Mouse (Mus musculus): ENCODE measurements around the gene Olfr1340. TPM values are rescaled to one million over a fixed set of nuclear protein-coding genes. Genes with fewer than 3 reads are reported as not detected.

Gene Olfr1340
- polyA plus RNA-seq, 1 experiment from 2014 or later, result not detected

DNA sequence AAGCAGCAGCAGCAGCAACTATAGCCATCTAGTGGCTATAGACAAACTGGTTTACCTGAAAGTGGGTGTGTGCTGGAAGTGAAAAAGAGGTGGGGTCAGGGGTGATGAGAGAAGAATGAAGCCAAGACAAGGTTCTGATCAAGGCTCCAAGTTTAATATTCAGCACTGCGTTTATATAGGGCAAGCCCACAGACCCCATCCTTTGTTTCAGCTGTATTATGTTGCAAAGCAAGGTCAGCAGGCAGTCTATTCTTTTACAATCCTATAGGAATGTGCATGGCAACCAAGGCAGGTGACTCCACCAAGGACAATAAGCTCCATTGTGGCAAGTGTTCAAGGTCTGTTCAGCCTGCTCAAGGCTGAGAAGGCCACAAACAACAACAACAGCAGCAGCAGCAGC, 8.3 kb upstream of the Olfr1340 start:
- Histone ChIP-seq H3K36me3 (ENCODE audit: control insufficient read depth, insufficient read depth, low read length) (no peaks in the 10 kb centered on the region), H3K27ac (replicated peaks) (no peak overlapping the region), H3K4me3 (ENCODE audit: low read depth, low read length) (no peak overlapping the region), H3K9ac (ENCODE audit: low read length) (no peak overlapping the region), H3K4me1 (replicated peaks; ENCODE audit: control insufficient read depth, insufficient read depth) (no peaks in the 10 kb centered on the region), H3K27me3 (ENCODE audit: control insufficient read depth, insufficient read depth, low read length) (no peaks in the 10 kb centered on the region), H3K9me3 (ENCODE audit: control insufficient read depth, low read length) (no peaks in the 10 kb centered on the region), H3K4me2 (replicated peaks; ENCODE audit: low read depth) (no peak overlapping the region)
- TF ChIP-seq CTCF (IDR thresholded peaks at IDR 0.05; ENCODE audit: low read depth), result no peak
- no peak for TF ChIP-seq EP300 (optimal IDR thresholded peaks at IDR 0.05)
- ATAC-seq (ENCODE audit: low FRiP score, low TSS enrichment), result no peak
- no peak for DNase-seq (ENCODE audit: low spot score)
- 50% methylated on average over 1 of the region's 1 CpGs for WGBS

DNA sequence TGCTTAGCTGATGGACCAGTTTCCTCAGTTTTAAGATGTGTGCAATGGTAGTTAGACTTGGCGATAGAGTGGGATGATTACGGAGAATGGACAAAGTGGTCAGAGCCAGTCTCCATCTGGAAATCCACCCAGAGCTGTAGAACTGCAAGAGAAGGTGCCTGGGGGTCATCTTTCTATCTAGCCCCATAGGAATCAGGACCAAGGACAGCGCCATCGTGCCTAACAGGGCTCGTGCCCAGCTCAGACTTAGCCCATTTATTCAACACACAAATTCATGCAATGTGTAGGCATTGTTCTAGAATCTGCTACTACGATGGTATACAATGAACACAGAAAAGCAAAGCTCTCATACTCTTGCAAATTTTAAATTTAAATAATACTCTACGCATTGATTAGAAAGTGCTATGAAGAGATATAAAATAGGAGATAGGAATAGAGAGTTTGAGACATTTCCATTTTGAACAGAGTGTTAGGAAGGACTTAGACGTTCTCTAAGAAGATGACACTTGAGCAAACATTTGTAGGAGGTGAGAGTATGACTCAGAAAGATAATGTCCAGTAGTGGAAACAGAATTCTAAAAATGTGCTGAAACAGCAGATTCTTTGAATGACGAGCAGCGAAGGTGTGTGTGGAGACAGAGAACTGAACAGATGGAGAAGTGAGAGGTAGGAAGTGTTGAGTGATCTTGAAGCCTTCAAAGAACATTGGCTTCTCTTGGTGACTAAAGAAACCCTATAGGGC, 2.0 kb downstream of the Olfr1340 start:
- Histone ChIP-seq H3K36me3 (ENCODE audit: control insufficient read depth, insufficient read depth, low read length) (no peaks in the 10 kb centered on the region), H3K4me1 (replicated peaks; ENCODE audit: control insufficient read depth, insufficient read depth) (no peaks in the 10 kb centered on the region), H3K4me3 (ENCODE audit: low read depth, low read length) (no peak overlapping the region), H3K4me2 (replicated peaks; ENCODE audit: low read depth) (no peak overlapping the region), H3K9ac (ENCODE audit: low read length) (no peak overlapping the region), H3K9me3 (ENCODE audit: control insufficient read depth, low read length) (no peaks in the 10 kb centered on the region), H3K27me3 (ENCODE audit: control insufficient read depth, insufficient read depth, low read length) (no peaks in the 10 kb centered on the region), H3K27ac (replicated peaks) (no peak overlapping the region)
- ATAC-seq (ENCODE audit: low FRiP score, low TSS enrichment) (no peak), DNase-seq (ENCODE audit: low spot score) (peak; percentile 22)
- WGBS, result 54% methylated on average over 10 of the region's 10 CpGs
- no peak for TF ChIP-seq EP300 (optimal IDR thresholded peaks at IDR 0.05)
- TF ChIP-seq CTCF (IDR thresholded peaks at IDR 0.05; ENCODE audit: low read depth), result no peak

DNA sequence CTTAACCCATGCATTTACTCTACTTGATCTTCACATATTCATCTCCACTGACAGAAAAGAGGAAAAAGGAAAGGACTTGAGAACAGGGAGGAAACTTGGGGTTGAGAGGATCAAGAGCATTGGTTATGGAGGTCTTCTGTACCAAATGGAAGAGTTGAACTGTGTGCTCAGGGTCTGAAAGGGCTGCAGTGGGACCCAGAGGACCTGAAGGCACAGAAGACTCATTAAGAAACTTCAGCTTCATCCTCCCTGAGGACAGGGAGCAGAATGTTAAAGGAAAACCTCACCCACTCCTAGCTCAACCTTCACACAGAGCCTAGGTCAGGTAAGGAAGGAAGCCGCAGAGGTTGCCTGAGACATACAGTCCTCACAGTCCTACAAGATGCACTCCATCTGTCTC, 11.9 kb downstream of the Olfr1340 start, which contains the start of gene Olfr1339:
Gene Olfr1339 (plus strand): TSS at position 301 of the 400 bp plus-strand sequence.
- TF ChIP-seq CTCF (IDR thresholded peaks at IDR 0.05; ENCODE audit: low read depth) (no peak), EP300 (optimal IDR thresholded peaks at IDR 0.05) (no peak)
- H3K27ac ChIP-seq (replicated peaks), result no peak within 1 kb of the TSS
- no peaks in the 10 kb centered on the region for H3K9me3 ChIP-seq (ENCODE audit: control insufficient read depth, low read length)
- H3K27me3 ChIP-seq (ENCODE audit: control insufficient read depth, insufficient read depth, low read length), result no peaks in the 10 kb centered on the region
- ATAC-seq (ENCODE audit: low FRiP score, low TSS enrichment), result no peak
- H3K9ac ChIP-seq (ENCODE audit: low read length), result no peak within 1 kb of the TSS
- H3K4me1 ChIP-seq (replicated peaks; ENCODE audit: control insufficient read depth, insufficient read depth), result no peaks in the 10 kb centered on the region
- no peaks in the 10 kb centered on the region for H3K36me3 ChIP-seq (ENCODE audit: control insufficient read depth, insufficient read depth, low read length)
- WGBS, result 100% methylated on average over 1 of the region's 1 CpGs
- no peak within 1 kb of the TSS for H3K4me2 ChIP-seq (replicated peaks; ENCODE audit: low read depth)
- DNase-seq (ENCODE audit: low spot score), result no peak
- H3K4me3 ChIP-seq (ENCODE audit: low read depth, low read length), result no peak within 1 kb of the TSS

DNA sequence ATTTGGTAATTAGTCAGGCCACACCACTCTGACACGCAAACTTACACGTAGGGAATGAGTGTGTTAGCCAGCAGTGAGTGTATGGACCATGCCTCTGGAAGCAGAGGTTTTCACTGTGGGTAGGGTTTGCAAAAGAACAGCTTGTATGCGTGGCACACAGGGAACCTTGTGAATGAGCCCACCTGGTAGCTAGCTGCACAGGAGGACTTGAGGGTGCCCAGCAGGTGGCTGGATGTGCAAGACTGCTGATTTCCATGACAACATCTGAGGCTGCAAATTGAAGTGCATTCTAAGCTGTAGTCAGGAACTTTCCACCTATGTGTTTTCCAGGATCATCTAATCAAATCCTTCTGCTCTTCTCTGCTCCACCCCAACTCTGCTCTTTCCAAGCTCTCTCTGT, 19.6 kb downstream of the Olfr1340 start:
- H3K27me3 ChIP-seq (ENCODE audit: control insufficient read depth, insufficient read depth, low read length), result no peaks in the 10 kb centered on the region
- no peak for TF ChIP-seq CTCF (IDR thresholded peaks at IDR 0.05; ENCODE audit: low read depth)
- TF ChIP-seq EP300 (optimal IDR thresholded peaks at IDR 0.05), result no peak
- no peaks in the 10 kb centered on the region for H3K36me3 ChIP-seq (ENCODE audit: control insufficient read depth, insufficient read depth, low read length)
- ATAC-seq (ENCODE audit: low FRiP score, low TSS enrichment) (no peak), DNase-seq (ENCODE audit: low spot score) (no peak)
- H3K4me3 ChIP-seq (ENCODE audit: low read depth, low read length), result no peak overlapping the region
- no peak overlapping the region for H3K9ac ChIP-seq (ENCODE audit: low read length)
- H3K9me3 ChIP-seq (ENCODE audit: control insufficient read depth, low read length), result no peaks in the 10 kb centered on the region
- no peaks in the 10 kb centered on the region for H3K4me1 ChIP-seq (replicated peaks; ENCODE audit: control insufficient read depth, insufficient read depth)
- H3K27ac ChIP-seq (replicated peaks), result no peak overlapping the region
- no peak overlapping the region for H3K4me2 ChIP-seq (replicated peaks; ENCODE audit: low read depth)
- 65% methylated on average over 3 of the region's 3 CpGs for WGBS

DNA sequence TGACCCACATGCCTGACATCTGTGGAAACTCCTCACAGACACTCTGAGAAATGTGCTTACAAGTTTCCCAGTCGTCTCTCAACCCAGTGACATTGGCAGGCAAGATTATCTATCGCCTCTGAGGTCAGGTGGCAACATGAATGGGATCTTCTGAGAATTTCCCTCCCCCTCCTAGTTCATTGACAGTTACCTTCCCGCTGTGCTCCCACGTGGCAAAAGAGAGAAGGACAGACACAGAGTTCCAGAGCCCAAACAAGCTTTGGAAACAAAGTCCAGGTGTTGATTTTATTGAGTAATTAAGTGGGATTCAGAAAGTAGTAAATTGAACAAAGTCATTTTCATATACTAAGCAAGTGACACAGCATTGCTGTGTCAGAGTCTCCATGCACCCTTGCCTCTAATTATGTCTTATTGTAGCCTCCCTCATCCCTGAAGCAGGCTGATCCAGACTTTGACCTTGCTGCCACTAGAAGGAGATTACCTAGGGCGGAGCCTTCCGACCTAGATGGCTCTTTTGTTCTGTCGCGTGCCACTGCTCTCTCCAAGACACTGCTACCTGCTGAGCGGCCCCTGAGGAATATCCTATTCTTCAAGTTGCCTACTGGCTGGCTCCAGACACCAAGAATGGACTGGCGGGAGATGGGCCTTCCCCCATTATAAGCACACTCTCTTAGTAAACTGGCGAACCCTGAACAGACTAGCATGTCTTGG, 21.2 kb downstream of the Olfr1340 start:
- Histone ChIP-seq H3K4me2 (replicated peaks; ENCODE audit: low read depth) (no peak overlapping the region), H3K27me3 (ENCODE audit: control insufficient read depth, insufficient read depth, low read length) (no peaks in the 10 kb centered on the region), H3K4me3 (ENCODE audit: low read depth, low read length) (no peak overlapping the region), H3K9me3 (ENCODE audit: control insufficient read depth, low read length) (no peaks in the 10 kb centered on the region), H3K9ac (ENCODE audit: low read length) (no peak overlapping the region), H3K36me3 (ENCODE audit: control insufficient read depth, insufficient read depth, low read length) (no peaks in the 10 kb centered on the region), H3K4me1 (replicated peaks; ENCODE audit: control insufficient read depth, insufficient read depth) (no peaks in the 10 kb centered on the region), H3K27ac (replicated peaks) (no peak overlapping the region)
- TF ChIP-seq EP300 (optimal IDR thresholded peaks at IDR 0.05) (no peak), CTCF (IDR thresholded peaks at IDR 0.05; ENCODE audit: low read depth) (no peak)
- DNase-seq (ENCODE audit: low spot score) (no peak), ATAC-seq (ENCODE audit: low FRiP score, low TSS enrichment) (no peak)
- WGBS, result 12% methylated on average over 11 of the region's 11 CpGs

DNA sequence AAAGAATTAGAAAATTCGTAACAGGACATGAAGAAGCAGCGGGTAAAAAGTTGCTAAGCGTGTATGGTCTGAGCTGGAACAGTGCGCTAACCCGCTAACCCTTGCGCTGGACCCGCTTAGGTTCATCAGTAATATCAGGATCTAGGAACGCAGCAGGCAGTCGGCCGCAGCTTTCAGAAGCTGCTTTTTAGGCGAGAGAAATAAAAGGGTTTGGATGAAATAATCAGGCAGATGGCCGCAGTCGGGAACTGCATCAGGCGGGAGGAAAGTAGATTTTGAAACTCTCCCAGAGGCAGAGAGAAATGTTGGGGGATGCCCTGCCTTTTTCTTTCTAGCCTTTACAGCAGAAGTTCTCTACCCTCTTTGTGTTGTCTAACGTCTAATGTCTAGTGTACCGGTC, 21.9 kb downstream of the Olfr1340 start:
- Histone ChIP-seq H3K4me1 (replicated peaks; ENCODE audit: control insufficient read depth, insufficient read depth) (no peaks in the 10 kb centered on the region), H3K9me3 (ENCODE audit: control insufficient read depth, low read length) (no peaks in the 10 kb centered on the region), H3K27me3 (ENCODE audit: control insufficient read depth, insufficient read depth, low read length) (no peaks in the 10 kb centered on the region), H3K9ac (ENCODE audit: low read length) (no peak overlapping the region), H3K4me2 (replicated peaks; ENCODE audit: low read depth) (no peak overlapping the region), H3K36me3 (ENCODE audit: control insufficient read depth, insufficient read depth, low read length) (no peaks in the 10 kb centered on the region), H3K4me3 (ENCODE audit: low read depth, low read length) (no peak overlapping the region), H3K27ac (replicated peaks) (no peak overlapping the region)
- 12% methylated on average over 16 of the region's 16 CpGs for WGBS
- DNase-seq (ENCODE audit: low spot score) (no peak), ATAC-seq (ENCODE audit: low FRiP score, low TSS enrichment) (no peak)
- TF ChIP-seq EP300 (optimal IDR thresholded peaks at IDR 0.05), result no peak
- no peak for TF ChIP-seq CTCF (IDR thresholded peaks at IDR 0.05; ENCODE audit: low read depth)

Measured in stomach, postnatal 0 days (tissue).